Mouse (Mus musculus): ENCODE measurements at regions not wholly inside any gene's neighbourhood (a gene's known extent, or its start where the extent isn't known, plus 50 kb on each side); places are given as distances from the start of the nearest gene placed in this dataset.
"Not testable (repeated sequence)": the region's sequence is repeated elsewhere in the genome, so short reads cannot be mapped to it uniquely, and the experiment has no call there.

DNA sequence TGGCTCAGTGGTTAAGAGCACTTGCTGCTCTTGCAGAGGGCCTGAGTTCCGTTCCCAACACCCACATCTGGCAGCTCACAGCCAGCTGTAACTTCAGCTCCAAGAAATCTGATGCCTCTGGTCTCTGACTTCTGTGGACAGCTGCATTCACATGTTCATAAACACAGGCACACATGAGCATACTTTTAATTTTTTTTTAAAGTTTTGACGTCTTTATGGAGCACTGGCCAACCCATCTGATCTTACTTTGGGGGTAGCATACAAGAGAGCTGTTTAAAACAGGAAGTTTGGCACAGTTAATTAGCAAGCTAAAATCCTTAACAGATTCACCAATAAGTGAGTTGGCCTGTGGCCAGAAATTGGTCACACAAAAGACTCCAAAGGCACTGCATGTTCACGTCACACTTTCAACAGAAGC is 81.2 kb upstream of the Atl2 start:
- DNase-seq (ENCODE audit: low read depth, low spot score) = peak; percentile 16

DNA sequence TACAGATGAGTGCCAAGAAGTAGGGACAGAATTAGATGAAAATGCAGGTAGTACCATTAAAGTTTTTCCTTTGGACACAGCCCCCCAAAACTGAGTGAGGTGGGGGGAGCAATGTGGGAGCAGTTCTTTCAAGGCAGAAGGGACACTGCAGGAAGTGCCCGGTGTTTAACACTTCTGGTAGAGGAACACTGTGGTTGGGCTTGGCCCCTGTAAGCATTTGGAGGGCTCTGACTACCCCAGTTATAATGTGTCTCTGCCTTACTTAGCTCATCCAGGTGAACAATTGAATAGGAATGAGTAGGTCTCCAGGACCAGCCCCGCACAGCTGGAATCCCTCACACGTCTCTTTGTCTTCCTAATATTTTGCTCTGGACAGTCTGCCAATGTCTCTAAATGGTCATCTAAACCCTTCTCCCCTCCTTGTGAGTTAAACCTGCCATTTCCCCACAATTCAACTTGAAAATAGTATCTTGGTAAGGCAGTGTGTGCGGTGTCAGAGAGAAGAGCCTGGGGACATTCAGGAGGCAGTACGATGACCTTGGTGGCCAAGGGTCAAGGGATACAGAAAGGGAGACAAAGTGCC is 80.7 kb upstream of the Atl2 start:
- DNase-seq (ENCODE audit: low read depth, low spot score) = no peak

DNA sequence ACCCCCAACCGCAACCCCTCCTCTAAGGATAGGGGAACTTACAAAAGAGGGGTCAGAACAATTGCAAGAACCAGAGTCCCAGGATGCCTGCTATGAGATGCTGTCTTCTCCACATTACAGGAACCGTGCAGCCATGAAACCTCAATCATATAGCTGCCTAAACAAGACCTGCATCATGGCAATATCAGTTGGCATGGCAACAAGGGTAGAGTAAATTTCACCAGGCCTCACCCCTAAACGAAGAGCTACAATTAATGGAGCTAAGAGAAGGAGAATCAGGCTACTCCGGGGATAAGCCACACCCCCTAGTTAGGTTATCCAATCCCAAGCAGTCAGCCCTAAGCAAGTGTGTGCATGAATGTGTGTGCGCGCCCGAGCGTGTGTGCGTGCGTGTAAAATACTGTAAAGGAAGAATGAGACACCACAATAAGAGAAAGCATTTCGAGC is 80.1 kb upstream of the Atl2 start:
- DNase-seq (ENCODE audit: low read depth, low spot score) = no peak

DNA sequence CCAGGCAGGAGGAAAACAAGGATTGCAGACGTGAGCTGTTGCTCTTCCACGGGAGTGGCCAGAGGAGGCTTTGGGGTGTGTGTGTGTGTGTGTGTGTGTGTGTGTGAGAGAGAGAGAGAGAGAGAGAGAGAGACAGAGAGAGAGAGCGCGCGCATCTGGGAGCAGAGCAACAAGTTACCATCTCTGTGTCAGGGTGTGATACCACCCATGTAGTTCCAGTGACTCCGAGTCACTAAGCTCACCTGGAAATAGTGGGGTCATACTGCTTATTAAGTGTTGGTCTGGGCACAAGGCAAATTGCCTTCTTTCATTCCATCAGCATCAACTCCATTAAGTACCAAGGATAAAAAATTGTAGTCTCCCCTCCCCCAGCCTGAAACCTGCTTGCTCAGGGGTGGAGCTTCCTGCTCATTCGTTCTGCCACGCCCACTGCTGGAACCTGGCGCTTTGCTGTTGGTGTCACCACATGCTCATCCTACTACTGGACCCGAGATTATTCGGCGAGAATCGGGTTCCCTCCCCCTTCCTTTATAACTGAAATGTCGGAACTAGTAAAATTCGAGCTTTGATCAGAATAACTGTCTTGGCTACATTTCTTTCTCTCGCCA is 79.3 kb upstream of the Atl2 start:
- not testable (repeated sequence) for DNase-seq (ENCODE audit: low read depth, low spot score)

DNA sequence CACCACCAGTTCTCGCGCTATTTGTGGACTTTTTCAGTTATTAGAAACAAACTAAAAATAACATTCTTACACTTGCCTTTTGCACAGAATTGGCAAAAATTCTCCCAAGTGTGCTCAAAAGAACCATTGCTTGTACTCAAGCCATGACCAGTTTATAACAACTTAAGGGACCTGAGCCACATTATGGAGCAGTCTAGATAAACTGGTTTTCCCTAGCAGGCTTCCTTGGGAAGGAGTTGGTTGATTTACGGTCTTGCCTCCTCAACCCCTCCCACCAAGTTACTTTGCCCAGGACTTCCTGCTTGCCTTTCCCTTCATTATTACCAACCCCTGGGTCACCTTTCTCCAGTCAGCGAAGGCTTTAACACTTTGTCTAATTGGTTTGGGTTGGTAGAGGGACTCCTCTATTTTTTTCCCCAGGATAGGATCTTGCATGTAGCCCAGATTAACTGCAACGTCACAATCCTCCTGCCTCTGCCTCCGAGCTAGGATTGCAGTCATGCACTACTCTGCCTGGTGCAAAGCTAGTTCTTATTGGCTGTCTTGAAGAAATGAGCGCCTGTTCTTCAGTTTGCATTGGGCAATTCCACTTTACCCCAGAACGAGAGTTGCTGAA is 75.9 kb upstream of the Atl2 start:
- DNase-seq (ENCODE audit: low read depth, low spot score) = no peak

DNA sequence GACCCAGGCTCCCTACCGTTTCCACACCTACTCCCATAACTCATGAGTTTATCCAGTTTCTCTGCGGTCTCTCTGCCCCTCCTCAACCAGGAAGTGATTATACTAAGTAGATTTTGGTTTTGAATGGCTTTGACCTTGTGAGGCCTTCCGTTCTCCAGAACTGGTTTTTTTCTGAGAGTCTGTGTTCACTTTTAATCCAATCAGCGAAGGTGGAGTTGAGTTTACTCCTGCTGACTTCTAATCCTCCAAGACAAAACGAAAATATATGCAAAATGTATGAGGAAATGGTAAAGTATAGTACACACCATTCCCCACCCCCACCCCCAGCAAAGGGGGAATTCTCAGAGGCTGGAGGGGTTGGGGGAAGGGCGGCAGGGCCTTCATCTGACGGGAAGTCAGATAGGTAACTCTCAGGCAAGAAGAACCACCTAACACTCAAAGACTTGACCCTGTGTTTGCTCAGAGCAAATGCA is 73.6 kb upstream of the Atl2 start:
- DNase-seq (ENCODE audit: low read depth, low spot score) = no peak

DNA sequence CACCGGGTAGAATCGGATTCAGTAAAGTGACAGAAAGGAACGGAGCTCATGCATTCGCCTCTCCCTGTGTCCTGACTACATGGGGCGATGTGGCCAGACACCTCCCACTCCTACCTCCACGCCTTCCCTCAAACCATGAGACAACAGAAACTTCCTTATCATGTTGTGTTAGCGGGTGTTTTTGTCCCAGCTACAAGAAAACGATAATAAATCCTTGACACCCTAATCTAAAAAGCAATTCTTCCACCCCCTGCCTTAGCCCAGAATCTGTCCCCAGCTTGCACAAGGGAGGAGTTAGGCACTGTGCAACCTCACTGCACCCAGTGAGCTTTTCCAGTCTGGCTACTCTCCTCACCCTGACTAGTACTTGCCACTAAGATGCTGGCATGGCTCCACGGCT is 72.9 kb upstream of the Atl2 start:
- no peak for DNase-seq (ENCODE audit: low read depth, low spot score)

DNA sequence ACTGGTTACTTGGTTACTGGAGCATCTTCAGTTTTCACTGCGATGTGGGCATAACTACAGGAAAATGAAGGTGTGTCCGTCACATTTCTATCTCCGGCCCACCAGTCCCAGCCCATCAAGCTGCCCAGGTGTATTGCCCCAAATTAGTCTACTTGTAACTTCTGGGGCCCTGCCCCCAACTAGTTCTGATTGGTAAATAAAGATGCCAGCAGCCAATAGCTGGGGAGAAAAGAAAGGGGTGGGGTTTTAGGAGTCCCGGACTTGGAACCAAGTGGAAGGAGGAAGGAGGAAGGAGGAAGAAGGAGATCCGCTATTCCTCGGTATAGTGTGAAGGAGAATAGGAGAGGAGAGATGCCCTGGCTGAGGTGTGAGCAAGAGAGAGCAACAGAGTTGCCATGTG is 71.1 kb upstream of the Atl2 start:
- no peak for DNase-seq (ENCODE audit: low read depth, low spot score)

DNA sequence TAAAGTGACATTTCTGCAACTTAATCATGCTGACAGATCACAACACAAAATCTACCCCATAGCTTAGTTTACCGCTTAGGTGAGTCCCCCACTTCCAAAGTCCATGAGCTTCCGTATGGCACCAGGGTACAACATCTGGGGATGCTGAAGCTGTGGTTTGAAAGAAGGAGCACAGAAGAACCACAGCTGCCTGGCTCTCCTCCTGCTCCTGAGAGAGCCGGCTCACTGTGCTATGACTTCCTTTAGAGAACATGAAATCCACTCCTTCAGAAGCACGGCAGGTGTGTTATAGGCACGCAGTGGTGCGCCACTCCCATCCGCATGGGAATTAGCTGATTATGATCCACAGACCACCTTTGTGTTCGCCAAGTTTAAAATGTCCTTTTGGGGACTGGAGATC is 69.7 kb upstream of the Atl2 start:
- no peak for DNase-seq (ENCODE audit: low read depth, low spot score)

DNA sequence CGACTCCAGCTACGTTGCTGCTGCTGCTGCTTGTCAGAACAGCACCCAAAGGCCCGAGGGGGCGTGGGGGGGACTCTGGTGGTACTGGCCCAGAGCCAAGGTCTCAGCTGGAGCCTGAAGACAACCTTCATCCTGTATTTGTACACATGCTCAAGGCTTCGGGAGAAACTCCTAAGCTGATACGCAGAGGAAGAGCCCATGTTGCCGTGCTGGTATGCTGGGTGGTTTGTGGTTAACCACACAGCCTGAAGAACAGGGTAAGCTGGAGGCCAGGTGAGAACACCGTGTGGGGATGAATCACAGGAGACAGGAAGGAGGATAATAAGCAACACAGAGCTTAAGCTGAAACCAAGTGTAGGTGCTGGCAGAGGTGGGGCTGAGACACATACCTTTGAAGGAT is 68.9 kb upstream of the Atl2 start:
- peak; percentile 70 for DNase-seq (ENCODE audit: low read depth, low spot score)

DNA sequence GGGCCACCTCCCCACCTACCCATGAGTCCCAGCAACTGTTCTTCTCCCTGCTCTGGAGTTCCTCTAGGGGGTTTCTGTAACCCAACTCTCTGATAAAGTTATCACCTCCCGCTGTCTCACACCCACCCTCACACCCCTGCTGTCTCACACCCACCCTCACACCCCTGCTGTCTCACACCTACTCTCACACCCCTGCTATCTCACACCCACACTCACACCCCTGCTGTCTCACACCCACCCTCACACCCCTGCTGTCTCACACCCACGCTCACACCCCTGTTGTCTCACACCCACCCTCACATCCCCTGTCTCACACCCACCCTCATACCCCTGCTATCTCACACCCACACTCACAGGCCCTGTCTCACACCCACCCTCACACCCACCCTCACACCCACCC is 67.4 kb upstream of the Atl2 start:
- DNase-seq (ENCODE audit: low read depth, low spot score) = no peak

DNA sequence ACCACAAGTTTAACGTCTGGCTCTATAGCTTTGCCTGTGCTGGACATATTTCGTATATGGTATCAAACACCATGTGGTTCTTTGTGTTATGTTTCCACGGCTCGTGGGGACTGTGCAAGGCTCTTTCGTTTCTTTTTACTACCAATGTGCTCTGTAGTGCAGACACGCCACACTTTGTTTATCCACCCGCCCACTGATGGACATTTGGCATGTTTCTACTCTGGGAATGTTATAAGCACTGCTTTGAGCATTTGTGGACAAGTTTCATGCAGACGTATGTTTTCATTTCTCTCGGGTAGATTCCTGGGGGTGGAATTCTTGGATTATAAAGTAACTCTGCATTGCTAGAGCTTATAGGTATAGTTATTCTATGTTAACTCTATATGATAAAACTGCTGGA is 65.5 kb upstream of the Atl2 start:
- peak; percentile 10 for DNase-seq (ENCODE audit: low read depth, low spot score)

DNA sequence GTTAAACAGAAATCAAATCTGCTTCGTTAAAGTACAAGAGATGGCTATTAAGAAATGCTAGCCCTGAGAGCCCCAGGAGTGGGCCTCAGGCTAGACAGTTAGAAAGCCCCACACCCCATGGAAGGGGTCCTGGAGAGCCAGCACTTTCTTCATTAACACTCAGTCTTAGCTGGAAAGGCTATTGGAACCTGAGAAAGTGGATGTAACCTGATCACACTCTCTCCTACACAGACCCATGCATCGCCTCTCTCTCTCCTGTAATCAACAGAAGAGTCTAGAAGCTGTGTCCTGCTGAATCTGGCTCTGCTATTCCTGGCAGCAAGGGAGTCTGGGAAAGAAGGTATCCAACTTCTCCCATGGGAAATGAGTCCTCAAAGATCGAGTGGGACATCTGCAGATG is 64.8 kb upstream of the Atl2 start:
- DNase-seq (ENCODE audit: low read depth, low spot score) = no peak

DNA sequence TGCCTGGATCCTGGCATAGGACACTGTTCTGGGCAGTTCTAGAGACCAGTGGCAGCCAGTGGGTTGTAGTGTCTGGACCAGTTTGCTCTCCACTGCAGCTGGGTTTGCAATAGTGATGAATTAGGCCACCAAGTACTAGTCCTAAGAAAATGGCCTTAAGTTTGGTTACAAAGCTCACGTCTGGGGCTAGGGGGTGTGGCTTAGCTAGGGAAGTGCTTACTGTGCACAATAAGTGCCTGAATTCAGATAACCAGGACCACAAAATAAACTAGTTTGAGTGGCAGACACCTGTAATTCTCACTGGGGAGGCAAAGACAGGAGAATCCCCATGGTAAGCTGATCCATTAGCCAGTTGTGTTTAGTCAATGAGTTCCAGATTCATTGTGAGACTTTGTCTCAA is 59.3 kb upstream of the Atl2 start:
- no peak for DNase-seq (ENCODE audit: low read depth, low spot score)

DNA sequence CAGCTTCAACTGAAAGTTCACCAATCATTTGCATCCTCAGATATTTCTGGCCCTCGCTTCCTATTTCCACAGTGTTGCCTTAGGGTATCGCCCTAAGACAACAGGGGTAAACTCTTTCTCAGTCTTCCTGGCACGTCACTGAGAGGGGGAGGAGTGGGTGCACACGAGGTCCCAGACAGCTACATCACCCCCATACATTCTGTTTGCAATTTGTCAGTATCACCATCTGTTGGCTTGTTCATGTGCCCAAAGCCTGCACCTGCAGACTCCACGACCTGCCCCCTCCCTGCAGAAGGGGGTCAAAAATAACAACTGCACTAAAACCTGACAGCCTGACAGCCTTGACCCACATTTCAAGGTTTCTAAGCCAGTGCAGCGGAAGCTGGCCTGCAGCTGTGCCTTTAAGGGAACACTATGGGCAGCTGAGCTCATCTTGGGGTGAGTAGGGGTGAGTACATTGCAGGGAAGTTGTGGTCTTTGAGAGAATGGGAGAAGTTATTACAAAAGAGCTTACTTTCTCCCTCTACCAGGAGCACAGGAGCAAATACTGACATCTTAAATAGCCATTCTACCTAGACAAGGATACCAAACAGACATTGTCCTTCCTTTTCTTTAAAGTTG is 58.8 kb upstream of the Atl2 start:
- DNase-seq (ENCODE audit: low read depth, low spot score) = no peak

DNA sequence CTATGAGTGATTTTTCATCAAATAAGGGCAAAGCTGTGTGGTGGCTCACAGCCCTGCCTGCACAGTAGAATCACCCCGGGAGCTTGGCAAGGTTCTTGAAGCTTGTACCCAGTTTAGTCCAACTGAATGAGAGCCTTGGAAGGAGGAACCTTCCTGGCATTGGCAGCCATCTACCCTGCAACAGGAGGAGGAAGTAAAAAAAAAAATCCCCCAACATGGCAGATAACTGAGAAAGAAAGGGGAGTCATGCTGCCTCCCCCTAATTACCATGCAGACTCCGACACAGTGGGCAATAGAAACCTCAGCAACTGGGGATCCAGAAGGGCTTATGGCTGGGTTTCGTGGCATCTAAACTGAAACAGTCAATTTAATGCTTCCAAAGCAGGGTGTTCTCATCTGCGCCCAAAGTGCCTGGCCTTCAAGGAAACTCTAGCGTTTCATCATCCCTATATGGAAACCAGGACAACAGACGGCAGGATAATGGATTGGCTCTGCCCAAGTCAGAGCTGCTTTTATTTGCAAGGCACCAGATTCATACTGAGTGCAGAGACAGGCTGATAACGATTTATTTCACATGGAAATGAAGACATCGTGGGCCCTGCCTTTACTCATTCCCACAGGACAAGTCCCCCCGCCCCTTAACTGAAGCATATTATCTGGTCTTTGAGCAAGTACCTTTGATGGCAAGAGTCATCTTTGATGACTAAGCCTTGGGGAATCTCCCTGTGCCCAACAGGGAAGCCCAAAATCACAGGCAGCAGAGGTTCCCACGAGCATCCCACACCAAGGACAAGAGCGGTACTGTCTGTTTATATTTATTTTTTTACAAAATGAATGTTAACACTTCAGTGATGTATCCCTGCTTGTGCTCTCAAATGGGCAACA is 52.9 kb upstream of the Atl2 start:
- peak; percentile 56 for DNase-seq (ENCODE audit: low read depth, low spot score)
